Mouse (Mus musculus) retina, postnatal 1 day (tissue): ENCODE results near the gene Cyb5b.

Experiments
- DNase-seq: peaks from one replicate; pipeline ENCODE4 v3.0.0-alpha.2; 2012

Gene Cyb5b

GRCm38 (mm10) chr8:107132581-107133491 lies 17.6 kb upstream of the Cyb5b start:
- no peak for DNase-seq

DNA sequence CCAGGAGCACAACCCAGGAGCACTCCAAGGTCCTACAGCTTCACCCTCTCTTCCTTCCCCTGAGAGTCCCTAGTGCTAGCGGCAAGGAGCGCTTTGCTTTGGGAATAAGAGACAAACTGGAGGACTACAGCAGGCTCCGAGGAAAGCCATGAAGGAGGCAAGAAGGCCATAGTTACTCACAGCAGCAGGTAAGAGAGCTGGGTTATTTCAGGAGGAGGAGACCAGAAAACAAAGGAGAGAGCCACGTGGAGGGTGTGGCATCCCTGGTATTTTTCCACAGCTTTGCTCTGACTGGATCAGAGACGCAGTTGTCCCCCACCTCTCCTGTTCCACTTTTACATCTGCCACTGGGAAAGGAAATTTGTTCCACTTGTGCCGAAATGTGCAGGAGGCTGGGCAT lies 16.6 kb upstream of the Cyb5b start:
- DNase-seq = no peak

GRCm38 (mm10) chr8:107136003-107136612 lies 14.3 kb upstream of the Cyb5b start:
- no peak for DNase-seq

- no peak for DNase-seq
These were observed 12.8 kb upstream of the Cyb5b start for GRCm38 (mm10) chr8:107137591-107137990.

DNA sequence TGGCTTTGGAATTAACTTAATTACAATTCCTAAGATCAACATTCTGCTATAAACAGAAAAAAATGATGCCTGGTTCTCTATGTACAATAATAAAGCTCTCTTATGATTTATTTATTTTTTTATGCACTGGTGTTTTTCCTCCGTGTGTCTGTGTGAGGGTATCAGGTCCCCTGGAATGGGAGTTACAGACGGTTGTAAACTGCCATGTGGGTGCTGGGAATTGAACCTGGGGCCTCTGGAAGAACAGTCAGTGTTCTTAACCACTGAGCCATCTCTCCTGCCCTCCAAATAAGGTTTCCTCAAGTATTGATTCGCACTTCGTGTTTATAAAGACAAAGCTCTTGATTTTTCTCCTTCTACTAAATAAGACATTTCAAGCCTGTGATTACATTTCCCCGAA lies 12.1 kb upstream of the Cyb5b start:
- no peak for DNase-seq

DNA sequence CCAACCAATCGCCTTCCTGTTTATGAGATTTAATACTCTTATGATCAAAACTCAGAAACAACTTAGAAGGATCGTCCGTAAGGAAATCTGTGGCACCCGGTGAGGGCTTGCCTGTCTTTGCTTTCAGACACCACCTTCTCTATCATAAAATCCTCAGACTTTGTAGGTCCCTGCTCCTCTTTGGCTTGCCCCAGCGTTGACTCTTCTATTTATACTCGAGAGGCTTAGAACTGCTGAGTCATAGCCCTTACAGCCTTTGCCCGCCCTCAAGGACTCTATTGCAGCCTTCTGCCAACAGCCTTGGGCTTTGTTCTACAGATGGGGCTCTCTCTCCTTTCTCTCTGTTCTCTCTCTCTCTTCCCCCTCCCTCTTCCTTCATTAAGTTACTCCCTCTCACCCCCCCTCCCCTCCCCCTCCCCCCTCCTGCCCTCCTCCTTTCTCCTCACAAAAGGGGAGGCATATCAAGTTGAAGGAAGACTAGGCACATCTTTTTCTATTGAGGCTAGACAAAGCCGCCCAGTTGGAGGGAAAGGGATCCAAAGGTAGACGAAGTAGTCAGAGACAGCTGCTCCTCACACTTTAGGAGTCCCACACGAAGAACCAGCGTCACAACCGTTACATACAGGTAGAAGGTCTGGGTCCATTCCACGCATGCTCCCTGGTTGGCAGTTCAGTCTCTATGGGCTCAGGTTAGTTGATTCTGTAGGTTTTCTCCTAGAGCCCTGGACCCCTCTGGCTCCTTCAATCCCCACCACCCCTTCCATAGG lies 10.6 kb upstream of the Cyb5b start:
- peak; percentile 45 for DNase-seq

DNA sequence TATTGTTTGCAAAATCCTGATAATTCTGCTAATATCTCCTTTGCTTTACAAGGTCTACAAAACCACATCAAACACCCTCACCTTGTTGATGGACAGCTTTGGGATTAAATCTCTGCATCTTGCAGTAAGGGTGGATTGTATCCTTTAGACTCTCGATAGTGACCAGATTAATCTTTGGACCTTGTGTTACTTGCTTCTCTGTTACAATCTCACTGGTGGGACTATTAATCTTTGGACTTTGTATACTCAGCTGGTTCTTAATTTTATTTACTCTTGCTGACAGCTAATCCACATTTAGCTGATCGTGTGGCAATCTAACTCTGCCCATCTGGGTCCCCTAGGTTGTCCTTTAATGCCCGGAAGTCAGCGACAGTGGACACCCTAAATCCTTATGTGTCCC lies 7.9 kb upstream of the Cyb5b start:
- DNase-seq = peak; percentile 70

- no peak for DNase-seq
These were observed 6.9 kb upstream of the Cyb5b start for GRCm38 (mm10) chr8:107143501-107143900.

DNA sequence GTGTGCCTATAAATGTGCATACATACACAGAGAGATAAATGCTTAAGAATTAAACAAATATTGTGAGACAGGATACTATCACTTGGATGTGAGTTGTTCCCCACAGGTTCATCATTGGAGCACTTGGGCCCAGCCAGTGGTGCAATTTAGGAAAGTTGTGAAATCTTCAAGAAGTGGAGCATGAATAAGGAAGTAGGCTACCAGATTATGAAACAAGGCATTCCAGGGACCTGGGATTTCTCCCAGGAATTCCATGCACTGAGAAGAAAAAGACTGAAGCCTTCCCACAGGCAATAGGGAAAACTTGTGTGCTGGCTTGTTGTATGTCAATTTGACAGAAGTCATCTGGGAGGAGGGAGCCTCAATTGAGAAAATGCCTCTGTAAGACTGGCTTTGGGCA lies 4.3 kb upstream of the Cyb5b start:
- DNase-seq = no peak

- DNase-seq = no peak
These were observed 1.6 kb upstream of the Cyb5b start for GRCm38 (mm10) chr8:107148802-107149201.

- no peak for DNase-seq
These were observed 410 bp upstream of the Cyb5b start for GRCm38 (mm10) chr8:107150057-107150403.

GRCm38 (mm10) chr8:107151212-107151920 lies 926 bp downstream of the Cyb5b start:
- DNase-seq = no peak

GRCm38 (mm10) chr8:107153326-107154210 lies 3.1 kb downstream of the Cyb5b start:
- DNase-seq = no peak

GRCm38 (mm10) chr8:107156816-107157215 lies 6.4 kb downstream of the Cyb5b start:
- no peak for DNase-seq

DNA sequence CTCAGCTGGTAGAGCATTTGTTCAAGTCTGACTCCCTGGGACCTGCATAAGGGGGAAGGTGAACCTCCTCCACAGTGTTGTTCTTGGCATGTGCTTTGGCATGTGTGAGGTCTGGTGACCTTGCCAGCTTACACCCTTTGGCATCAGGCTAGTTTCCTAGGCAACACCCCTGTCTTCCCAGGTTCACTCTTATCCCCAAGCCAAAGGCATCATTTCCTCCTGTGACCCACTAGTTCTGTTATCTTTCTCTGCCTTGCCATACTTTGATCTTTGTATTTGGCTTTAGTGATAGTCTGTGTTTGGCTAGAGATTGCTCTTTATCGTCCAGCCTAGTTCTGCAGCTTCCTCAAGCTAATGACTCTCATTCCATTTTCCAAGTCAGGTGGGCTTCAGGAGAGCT lies 7.4 kb downstream of the Cyb5b start:
- no peak for DNase-seq

DNA sequence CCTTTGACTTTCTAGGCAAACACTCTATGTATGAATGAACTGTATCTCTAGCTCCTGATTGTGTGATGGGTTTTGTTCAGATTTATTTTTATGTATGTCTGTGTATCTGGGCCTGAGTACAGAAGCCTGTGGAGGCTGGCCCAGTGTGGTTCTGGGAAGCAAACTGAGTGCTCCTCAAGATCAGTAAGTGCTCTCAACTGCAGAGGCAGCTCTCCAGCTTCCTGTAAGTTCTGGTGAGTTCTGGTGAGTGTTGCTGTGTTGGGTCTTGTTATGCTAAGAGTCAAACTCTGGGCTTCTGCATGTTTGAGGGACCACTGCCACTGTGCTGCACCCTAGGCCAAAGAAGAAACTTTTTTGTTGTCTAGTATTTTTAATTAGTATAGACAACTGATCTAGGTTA lies 8.4 kb downstream of the Cyb5b start:
- DNase-seq = no peak

DNA sequence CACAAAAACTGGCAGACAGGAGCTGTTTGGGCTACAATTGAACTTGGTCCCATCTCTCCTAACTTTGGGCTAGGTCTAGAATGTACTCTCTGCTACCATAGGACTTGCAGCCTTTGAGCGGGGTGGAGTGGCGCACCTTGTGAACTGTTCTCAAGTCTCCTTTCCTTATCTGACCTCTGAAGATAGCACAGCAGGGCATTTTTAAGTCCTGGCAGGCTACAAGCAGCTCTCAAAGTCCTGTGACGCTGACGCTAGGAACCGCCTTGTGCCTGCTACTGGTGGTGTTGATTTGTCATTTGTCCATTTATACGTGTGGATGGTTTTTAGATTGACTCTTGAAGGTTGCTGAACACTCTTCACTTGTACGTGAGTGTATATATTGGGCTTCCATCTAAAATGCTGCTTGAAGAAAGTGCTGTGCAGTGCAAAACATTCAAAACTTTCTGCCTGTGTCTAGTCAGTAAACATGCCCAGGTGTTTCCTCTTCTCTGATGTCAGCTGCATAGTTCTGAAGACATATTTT lies 13.9 kb downstream of the Cyb5b start:
- DNase-seq = no peak

DNA sequence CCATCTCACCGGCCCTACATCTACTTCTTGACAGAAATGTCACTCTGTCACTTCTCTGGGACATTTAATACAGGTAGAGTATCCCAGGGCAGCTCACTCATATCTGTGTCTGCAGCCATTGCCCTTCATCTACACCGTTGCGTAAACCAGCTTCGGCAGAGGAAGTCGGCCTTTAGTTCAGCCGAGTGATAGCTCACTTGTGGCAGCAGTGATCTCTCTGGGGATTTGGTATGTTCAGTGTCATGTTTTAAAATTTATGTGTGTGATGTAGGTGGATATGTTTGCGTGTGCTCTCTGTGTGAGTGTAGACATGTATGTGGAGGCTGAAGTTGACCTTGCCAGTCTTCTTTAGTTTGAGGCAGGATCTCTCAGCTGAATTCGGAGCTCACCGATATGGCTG lies 15.3 kb downstream of the Cyb5b start:
- DNase-seq = no peak

DNA sequence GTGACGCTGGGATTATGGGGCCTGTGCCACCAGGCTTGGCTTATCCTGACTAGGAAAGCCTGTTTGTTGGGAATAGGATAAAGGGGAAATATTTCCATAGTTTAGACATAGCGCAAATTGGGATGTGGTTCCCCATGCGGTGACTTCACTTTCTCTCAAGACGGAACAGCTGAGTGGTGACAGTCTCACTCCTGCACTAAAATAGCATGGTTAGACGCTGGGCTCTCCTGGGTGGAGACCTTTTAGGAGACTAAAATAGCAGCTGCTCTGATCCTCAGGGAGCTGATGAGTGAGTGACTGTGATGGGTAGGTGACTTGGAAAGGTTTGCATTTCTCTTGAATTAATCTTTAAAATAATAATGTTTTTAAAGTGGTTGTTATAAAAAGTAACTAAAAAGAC lies 17.4 kb downstream of the Cyb5b start:
- DNase-seq = no peak

DNA sequence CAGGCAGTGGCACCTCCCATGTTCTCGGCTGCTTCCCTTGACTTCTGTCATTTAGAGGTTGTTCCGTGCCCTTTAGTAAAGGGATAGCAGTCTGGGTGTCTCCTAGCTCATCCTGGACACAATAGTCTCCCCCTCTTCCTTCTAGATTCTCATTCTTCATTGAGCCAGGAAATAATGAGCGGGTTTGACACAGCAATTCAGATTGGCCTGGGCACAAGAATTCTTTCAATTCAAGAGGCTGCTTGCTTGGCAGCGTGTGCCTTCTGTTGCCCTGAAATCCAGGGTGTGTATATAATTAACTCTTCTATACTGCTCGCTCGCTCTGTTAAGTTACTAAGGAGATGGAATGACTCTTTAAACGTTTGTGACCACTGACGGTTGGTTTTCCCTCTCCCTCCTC lies 21.7 kb downstream of the Cyb5b start:
- no peak for DNase-seq

GRCm38 (mm10) chr8:107172969-107173645 lies 22.7 kb downstream of the Cyb5b start:
- DNase-seq = peak; percentile 16
